Mouse (Mus musculus): ENCODE measurements around the gene Scfd1.

The Scfd1 gene

DNA sequence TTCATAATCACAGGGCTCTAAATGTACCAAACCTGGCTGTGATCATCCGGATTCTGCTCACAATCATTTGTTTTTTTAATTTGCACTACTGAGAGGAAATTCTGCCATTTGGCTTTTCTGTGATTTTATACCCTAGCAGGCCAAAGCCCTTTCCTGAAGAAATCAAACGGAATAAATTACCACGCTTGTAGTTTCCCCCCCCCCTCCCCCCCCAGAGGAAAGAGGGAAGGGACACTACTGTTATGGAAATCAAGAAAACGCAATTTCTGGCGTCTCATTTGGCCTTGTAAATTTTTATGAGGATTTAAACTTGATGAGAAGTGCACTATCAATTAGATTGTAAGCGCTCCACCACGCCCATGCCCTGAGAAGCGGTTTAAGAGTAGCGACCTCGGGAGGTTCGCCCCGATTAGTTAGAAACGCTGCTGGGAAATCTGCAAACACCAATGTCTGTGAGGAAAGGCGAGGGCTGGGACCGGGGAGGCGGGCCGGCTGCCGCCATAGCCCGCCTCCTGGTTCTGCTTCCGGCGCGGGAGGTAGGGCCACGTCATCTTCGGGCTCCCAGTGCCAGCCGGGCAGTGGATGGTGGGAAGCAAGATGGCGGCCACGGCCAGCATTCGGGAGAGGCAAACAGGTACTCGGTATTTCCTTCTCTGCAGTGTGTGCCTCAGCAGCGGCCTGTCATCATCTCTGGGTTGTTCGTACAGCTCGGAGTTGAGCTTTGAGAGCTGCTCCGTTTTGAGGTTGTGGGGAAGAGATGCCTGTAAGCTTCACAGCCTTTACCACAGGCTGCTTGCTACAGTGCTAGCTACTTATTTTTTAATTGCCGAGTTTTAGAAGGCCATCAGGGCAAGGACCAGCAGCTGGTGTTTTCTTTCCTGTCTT, at the start of gene Scfd1:
Gene Scfd1 (plus strand): TSS at position 508 of the 885 bp plus-strand sequence.
- DNase-seq (ENCODE audit: low spot score in 2 of 2), result peak; percentile 87 to 93

GRCm38 (mm10) chr12:51337014-51337413, 40.3 kb upstream of the Scfd1 start:
- DNase-seq (ENCODE audit: low spot score in 2 of 2), result no peak

- peak; percentile 24 to 48 for DNase-seq (ENCODE audit: low spot score in 2 of 2)
Measured at GRCm38 (mm10) chr12:51346121-51346520, 31.2 kb upstream of the Scfd1 start.

DNA sequence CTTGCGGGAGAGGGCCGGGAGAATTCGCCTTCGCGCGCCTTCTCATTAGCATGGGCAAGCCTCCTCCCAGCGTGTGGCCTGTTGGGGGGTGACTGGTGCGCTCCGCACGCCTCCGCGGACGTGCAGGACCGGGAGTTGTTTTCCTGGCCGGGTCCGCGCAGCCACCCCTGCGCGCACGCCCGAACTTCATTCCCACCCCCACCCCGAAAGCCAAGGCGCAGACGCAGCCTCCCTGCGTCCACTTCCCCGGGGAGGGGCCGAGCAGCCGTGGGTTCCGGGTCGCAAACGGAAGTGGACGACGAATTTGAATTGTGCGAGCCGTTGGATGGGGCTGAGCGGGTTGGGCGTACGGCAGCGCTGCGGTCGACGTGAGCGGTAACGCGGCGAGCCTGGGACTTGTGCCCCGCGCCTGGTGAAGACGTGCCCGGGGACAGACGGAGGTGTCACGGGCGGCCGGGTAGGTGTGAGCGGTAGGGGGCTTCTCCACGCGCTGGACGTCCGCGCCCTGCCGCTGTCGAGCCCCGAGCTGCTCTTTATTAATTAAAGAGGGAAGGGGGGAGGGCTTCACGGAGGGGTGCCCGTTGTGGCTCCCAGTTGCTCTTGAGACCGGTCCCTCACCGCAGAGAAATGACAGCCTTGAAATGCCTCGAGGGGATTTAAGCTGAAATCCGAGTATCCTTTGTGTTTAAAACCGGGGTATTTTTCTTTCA, 29.2 kb upstream of the Scfd1 start, which contains the start of gene G2e3:
Gene G2e3 (plus strand): TSS at position 74 of the 710 bp plus-strand sequence.
- peak; percentile 69 to 87 for DNase-seq (ENCODE audit: low spot score in 2 of 2)

- no peak for DNase-seq (ENCODE audit: low spot score in 2 of 2)
Measured at GRCm38 (mm10) chr12:51348698-51348998, 28.7 kb upstream of the Scfd1 start.

DNA sequence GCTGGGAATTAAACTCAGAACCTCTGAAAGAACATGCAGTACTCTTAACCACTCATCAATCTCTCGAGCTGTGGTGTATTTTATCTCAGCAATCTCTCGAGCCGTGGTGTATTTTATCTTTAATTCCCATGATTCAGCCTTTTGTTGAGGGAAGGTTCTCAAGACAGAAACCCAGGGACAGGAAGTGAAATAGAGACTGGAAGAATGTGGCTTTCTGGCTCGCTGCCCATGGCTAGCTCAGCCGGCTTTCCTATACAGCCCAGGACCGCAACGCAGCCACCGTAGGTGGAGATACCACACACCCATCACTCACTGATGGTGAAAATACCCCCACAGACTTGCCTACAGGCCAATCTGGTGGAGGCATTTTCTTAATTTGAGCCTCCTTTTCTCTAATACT, 22.0 kb upstream of the Scfd1 start:
- DNase-seq (ENCODE audit: low spot score in 2 of 2), result no peak

DNA sequence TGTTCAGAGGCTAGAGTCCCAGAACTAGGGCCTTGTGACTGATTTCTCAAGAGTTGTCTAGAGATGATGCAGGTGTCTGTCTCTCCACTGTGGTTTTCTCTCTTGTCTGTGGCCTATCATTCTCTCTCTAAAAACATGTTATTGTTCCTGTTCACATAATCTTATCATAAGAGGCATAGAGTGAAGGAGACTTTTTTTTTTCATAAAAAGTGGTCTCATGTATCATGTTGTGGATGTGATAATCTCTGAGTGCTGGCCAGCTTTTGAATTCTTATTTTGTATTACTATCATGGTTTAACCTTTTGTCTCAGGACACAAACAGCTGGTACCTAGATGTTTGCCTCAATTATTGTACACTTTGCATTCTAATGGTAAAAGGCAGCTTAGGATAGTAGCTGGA, 16.0 kb upstream of the Scfd1 start:
- no peak for DNase-seq (ENCODE audit: low spot score in 2 of 2)

GRCm38 (mm10) chr12:51362898-51363297, 14.4 kb upstream of the Scfd1 start:
- no peak for DNase-seq (ENCODE audit: low spot score in 2 of 2)

DNA sequence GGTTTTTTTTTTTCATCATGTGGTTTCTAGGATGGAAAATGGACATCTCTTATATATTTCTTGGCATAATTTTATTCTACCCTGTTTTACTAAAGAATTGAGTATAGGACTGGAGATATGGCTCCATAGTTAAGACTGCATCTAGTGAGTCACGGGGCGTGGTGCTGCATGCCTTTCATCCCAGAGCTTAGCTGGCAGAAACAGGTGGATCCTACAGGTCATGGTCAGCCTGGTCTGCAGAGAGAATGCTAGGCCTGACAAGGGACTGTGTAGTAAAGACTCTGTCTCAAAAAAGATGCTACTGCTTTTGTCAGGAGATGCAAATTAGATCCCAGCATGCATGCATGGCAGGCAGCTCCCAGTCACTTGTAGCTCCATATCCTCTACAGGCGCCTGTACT, 8.8 kb upstream of the Scfd1 start:
- DNase-seq (ENCODE audit: low spot score in 2 of 2), result no peak

DNA sequence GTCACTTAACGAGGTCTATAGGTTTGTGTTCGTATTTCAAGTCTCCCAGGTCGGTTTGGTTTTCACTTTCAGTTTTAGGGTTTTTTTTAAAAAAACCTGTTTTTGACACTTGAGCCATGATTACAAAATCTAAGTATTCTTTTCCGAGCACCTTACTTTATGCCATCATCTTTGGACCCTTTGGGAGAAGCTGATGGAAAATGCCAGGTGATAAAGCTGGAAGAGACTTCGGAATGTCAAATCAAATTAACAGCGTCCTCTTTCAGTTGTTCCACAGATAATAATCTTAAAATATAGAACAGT, 529 bp downstream of the Scfd1 start:
- DNase-seq (ENCODE audit: low spot score in 2 of 2), result no peak

GRCm38 (mm10) chr12:51399871-51400270, 22.6 kb downstream of the Scfd1 start:
- no peak for DNase-seq (ENCODE audit: low spot score in 2 of 2)

GRCm38 (mm10) chr12:51402060-51402698, 24.9 kb downstream of the Scfd1 start:
- no peak for DNase-seq (ENCODE audit: low spot score in 2 of 2)

DNA sequence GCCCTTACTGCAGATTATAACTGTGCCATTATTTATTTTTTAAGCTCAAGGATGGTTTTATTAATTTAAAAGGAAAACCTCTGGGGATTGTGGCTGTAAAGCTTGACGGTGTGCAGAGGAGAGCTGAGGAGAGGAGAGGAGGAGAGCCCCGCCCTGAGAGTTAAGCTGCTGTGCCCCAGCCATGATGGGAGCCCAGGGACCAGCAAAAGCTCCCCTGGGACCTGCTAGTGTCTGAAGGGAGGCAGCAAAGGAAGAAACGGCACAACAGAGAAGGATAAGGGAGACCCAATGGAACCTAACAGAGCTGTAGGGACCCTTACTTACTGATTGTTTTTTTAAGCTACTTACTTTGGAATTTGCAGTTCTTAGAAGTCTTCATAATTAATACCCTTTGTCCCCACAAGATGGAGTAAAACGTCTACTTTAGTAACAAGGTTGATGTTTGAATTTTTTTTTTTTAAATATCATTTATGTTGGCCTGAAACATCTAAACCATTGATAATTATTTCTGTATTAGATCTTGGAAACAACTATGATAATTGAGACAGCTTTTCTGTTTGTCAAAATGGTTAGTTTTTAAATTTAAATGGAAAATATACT, 26.8 kb downstream of the Scfd1 start:
- DNase-seq (ENCODE audit: low spot score in 2 of 2), result no peak

GRCm38 (mm10) chr12:51411362-51411761, 34.1 kb downstream of the Scfd1 start:
- no peak for DNase-seq (ENCODE audit: low spot score in 2 of 2)

DNA sequence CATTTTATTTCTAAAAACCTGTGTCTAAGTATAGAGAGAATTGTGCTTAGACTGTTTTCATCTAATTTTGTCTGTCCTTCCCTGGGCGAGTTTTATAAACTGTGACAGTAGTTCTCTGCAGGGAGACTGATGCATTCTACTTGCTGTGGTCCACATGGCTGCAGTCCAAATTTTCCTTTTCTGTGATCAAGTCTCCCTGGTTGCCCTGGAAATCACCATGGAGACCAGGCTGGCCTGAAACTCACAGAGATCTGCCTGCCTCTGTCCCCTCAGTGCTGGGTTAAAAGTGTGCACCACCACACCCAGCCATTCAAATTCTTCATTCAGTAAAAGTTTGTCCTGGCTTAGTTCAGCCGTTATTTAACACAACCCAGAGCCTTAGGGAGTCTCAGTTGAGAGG, 60.2 kb downstream of the Scfd1 start:
- DNase-seq (ENCODE audit: low spot score in 2 of 2), result no peak

DNA sequence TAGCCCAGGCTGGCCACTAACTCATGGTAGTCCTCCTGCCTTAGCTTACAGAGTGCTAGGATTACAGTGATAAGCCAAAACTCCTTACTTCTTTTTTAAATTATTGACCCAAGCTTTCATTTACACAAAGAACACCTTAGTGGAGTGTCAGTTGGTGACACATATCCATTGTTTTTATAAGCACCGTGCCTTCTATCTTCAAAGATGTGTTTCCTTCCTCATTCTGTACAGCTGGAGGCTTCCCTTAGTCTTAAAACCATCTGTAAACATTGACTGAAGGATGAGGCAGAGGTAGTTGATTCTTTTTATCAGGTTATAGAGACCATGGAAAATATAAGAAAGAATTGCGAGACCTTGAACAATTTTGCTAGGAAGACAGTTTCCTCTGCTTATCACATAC, 61.0 kb downstream of the Scfd1 start:
- DNase-seq (ENCODE audit: low spot score in 2 of 2), result no peak

DNA sequence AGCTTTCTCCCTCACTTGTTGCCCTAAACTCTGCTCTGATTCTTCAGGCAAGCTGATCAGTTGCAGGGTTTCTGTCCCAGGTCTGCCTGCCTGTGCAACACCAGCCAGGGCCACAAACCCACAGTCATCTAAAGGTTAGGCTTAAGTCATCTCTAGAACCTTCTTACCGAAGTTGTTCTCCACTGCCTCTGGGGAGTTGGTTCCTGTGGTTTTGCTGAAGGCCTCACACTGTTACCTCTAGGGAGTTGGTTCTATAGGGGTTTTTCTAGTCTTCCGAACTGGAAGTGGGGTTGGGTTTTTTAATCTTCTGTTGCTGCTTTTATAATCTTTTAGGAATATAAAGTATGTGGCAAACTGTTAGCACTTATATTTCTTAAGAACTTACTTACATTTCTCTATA, 72.0 kb downstream of the Scfd1 start:
- no peak for DNase-seq (ENCODE audit: low spot score in 2 of 2)

- DNase-seq (ENCODE audit: low spot score in 2 of 2), result no peak
Measured at GRCm38 (mm10) chr12:51470881-51471280, 93.6 kb downstream of the Scfd1 start.

- no peak for DNase-seq (ENCODE audit: low spot score in 2 of 2)
Measured at GRCm38 (mm10) chr12:51481246-51481645, 103.9 kb downstream of the Scfd1 start.

- no peak for DNase-seq (ENCODE audit: low spot score in 2 of 2)
Measured at GRCm38 (mm10) chr12:51492040-51492439, 114.7 kb downstream of the Scfd1 start.

- DNase-seq (ENCODE audit: low spot score in 2 of 2), result no peak
Measured at GRCm38 (mm10) chr12:51493476-51493875, 116.2 kb downstream of the Scfd1 start.

- DNase-seq (ENCODE audit: low spot score in 2 of 2), result no peak
Measured at GRCm38 (mm10) chr12:51494641-51495040, 117.3 kb downstream of the Scfd1 start.

Data from urinary bladder, adult 18-20 months (tissue).